Mouse (Mus musculus): ENCODE data around the gene Hoxd3. TPM values are rescaled to one million over a fixed set of nuclear protein-coding genes. Genes with fewer than 3 reads are reported as not detected.

The Hoxd3 gene
- polyA plus RNA-seq, 1 experiment: 0.42 TPM

DNA sequence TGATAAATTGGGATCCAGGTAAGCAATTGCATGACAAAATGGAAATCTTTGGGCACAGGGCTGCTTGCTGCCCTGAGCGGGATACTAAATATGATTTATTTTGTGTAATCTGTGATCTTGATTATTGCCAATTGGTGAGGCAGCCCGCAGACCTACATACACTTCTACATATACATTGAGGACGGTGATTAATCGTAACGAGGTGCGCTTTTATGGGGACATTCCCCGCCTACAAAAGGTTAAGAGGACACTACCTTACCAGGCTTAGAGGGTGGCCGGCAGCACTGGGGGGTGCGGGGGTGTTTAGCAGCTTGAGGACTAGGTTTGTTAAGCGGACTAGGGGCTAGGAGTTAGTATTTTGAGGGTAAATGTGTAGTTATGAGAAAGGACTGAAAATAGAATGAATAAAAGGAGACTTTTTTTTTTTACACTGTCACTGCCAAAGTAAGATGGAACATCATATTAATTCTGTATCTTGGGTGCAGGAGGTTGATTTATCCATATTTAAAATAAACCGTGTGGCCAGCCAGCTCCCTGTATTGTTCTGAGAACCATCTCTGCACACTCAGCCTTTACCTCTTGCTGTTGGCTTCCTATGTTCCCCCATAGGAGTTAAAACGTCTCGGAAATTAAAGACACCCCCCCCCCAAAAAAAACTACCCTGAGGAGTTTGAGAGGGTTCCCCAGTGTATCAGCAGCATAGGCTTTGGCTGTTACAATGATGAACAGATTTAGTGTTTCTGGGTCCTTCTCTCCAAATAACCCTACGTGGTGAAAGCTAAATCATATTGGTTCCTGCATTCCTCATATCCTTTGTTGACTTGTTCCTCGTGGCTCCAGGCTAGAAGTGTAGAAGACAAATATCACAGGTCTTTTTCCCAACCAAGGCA, 25.2 kb downstream of the Hoxd3 start:
- 27% methylated on average over 15 of the region's 15 CpGs for WGBS
- Histone ChIP-seq H3K36me3 (ENCODE audit: control insufficient read depth, insufficient read depth, low read length) (no peaks in the 10 kb centered on the region), H3K27ac (ENCODE audit: insufficient read depth, low read depth, low read length) (no peak overlapping the region), H3K4me3 (ENCODE audit: low read depth, low read length) (no peak overlapping the region), H3K27me3 (ENCODE audit: control insufficient read depth, insufficient read depth, low read length) (peaks cover 79% of the 10 kb centered on the region), H3K4me1 (ENCODE audit: control insufficient read depth, insufficient read depth, insufficient read length, low read length) (peaks cover 2% of the 10 kb centered on the region; the same call in 1 of the 2 replicates)
- TF ChIP-seq CTCF (IDR thresholded peaks at IDR 0.05; ENCODE audit: extremely low read depth, insufficient read length, insufficient replicate concordance, low read depth, low read length) (no peak), POLR2A (IDR thresholded peaks at IDR 0.05; ENCODE audit: low read depth, low read length) (no peak)

DNA sequence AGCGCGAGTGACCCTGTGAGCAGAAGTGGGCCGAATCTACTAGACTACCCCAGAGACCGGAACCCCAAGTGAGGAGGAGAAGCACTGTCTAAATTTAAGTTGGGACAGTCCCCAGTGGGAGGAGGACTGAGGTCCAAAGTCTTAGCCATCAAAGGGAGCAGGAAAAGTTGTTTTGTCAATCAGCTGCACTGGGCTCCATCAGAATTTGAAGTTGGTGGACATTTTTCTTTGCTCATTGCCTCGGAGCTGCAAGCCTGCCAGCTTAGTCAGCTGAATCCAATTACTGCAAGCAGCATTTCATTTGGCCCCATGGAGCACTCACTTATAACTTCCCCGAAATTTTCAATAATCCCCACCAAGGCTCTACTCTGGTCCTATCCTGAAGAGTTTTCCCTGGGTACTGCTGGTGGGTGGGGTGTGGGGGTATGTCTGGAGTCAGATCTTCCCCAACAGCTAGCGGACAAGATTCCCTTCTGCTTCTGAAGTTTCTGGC, 25.9 kb downstream of the Hoxd3 start:
- no peak for TF ChIP-seq CTCF (IDR thresholded peaks at IDR 0.05; ENCODE audit: extremely low read depth, insufficient read length, insufficient replicate concordance, low read depth, low read length)
- TF ChIP-seq POLR2A (IDR thresholded peaks at IDR 0.05; ENCODE audit: low read depth, low read length): no peak
- Histone ChIP-seq H3K36me3 (ENCODE audit: control insufficient read depth, insufficient read depth, low read length) (no peaks in the 10 kb centered on the region), H3K27me3 (ENCODE audit: control insufficient read depth, insufficient read depth, low read length) (peaks cover 74% of the 10 kb centered on the region), H3K4me1 (ENCODE audit: control insufficient read depth, insufficient read depth, insufficient read length, low read length) (peaks cover under 1% of the 10 kb centered on the region; the same call in 1 of the 2 replicates), H3K4me3 (ENCODE audit: low read depth, low read length) (no peak overlapping the region), H3K27ac (ENCODE audit: insufficient read depth, low read depth, low read length) (no peak overlapping the region)
- 32% methylated on average over 7 of the region's 7 CpGs for WGBS

DNA sequence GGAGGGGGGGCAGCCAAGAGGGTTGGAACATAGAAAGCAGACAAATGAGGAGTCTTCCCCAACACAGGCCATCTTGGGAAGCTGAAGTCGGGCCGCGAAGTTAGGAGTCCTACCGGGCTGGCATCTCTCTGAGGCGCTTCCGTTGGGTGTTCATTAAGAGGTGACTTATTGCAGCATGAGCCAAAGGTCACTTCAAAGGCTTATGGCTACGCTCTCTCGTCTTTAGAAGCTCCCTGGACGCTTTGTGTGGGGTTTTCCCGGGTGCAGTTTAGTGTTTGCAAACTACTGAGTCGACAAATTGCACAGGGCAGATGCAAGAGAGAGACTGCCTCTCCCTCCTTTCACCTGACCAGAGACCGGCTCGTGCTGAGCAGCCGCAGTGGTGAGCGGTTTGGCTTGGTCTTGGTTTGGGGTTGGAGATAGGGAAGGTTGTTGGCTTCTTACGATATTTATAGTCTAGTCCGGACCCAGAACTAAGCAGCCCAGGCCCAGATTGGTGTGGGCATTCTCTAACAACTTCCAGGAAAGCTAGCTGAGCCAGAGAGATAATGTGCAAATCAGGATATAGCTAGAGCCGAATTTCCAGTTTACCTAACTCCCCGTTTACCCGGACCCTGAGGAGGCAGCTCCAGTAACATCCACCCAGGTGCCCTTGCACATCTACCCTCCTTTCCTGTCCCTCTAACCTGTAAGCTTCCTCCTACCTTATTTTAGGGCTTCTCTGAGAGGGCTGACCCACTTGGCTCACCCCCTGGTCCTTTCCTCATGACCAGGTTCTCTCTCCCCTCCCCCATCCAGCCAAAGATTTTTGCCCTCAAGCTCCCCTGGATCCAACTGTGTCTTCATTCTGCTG, 27.1 kb downstream of the Hoxd3 start:
- TF ChIP-seq POLR2A (IDR thresholded peaks at IDR 0.05; ENCODE audit: low read depth, low read length): no peak
- no peak for TF ChIP-seq CTCF (IDR thresholded peaks at IDR 0.05; ENCODE audit: extremely low read depth, insufficient read length, insufficient replicate concordance, low read depth, low read length)
- 5% methylated on average over 20 of the region's 20 CpGs for WGBS
- no peaks in the 10 kb centered on the region for H3K36me3 ChIP-seq (ENCODE audit: control insufficient read depth, insufficient read depth, low read length)
- no peak overlapping the region for H3K4me3 ChIP-seq (ENCODE audit: low read depth, low read length)
- no peak overlapping the region for H3K27ac ChIP-seq (ENCODE audit: insufficient read depth, low read depth, low read length)
- no peaks in the 10 kb centered on the region; the same call in 1 of the 2 replicates for H3K4me1 ChIP-seq (ENCODE audit: control insufficient read depth, insufficient read depth, insufficient read length, low read length)
- peaks cover 64% of the 10 kb centered on the region for H3K27me3 ChIP-seq (ENCODE audit: control insufficient read depth, insufficient read depth, low read length)

DNA sequence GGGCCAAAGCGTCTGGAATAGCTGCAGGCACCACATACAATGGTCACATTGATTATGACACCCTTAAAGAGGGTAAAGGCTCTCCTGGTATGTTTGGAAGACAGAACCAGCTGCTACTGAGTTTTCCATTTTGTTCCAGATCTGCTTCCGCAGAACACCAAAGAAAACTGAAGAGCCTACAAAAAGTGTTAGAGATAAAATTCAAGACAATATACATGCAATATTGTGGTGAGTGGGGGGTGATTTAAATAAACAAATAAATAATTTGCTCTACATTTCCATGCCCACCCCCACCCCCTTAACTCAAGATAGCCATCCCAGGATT, 27.7 kb downstream of the Hoxd3 start:
- Histone ChIP-seq H3K4me3 (ENCODE audit: low read depth, low read length) (no peak overlapping the region), H3K4me1 (ENCODE audit: control insufficient read depth, insufficient read depth, insufficient read length, low read length) (no peaks in the 10 kb centered on the region; the same call in 1 of the 2 replicates), H3K27me3 (ENCODE audit: control insufficient read depth, insufficient read depth, low read length) (peaks cover 59% of the 10 kb centered on the region), H3K27ac (ENCODE audit: insufficient read depth, low read depth, low read length) (no peak overlapping the region), H3K36me3 (ENCODE audit: control insufficient read depth, insufficient read depth, low read length) (no peaks in the 10 kb centered on the region)
- 36% methylated on average over 2 of the region's 2 CpGs for WGBS
- TF ChIP-seq POLR2A (IDR thresholded peaks at IDR 0.05; ENCODE audit: low read depth, low read length) (no peak), CTCF (IDR thresholded peaks at IDR 0.05; ENCODE audit: extremely low read depth, insufficient read length, insufficient replicate concordance, low read depth, low read length) (no peak)

DNA sequence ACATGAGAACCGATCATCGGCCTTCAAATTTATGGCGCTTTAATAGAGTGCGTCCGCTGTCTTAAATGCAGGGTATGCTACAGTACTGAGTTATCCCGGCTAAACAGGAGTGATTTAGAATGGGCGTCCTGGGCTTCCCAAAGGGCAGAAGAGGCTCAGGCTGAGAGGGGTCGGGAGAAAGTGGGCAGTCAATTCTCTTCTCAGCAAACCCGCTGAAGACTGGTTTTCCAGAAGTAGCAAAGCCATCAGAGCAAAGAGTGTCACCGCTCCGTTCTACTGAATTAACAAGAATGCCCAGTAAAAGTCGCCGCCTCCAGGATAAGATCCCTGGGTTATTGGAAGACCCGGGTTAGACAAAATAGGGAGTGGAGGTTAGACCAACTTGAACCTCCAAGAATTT, 28.1 kb downstream of the Hoxd3 start:
- WGBS: 24% methylated on average over 14 of the region's 14 CpGs
- H3K4me1 ChIP-seq (ENCODE audit: control insufficient read depth, insufficient read depth, insufficient read length, low read length): no peaks in the 10 kb centered on the region; the same call in 1 of the 2 replicates
- no peak overlapping the region for H3K4me3 ChIP-seq (ENCODE audit: low read depth, low read length)
- no peaks in the 10 kb centered on the region for H3K36me3 ChIP-seq (ENCODE audit: control insufficient read depth, insufficient read depth, low read length)
- TF ChIP-seq POLR2A (IDR thresholded peaks at IDR 0.05; ENCODE audit: low read depth, low read length): no peak
- TF ChIP-seq CTCF (IDR thresholded peaks at IDR 0.05; ENCODE audit: extremely low read depth, insufficient read length, insufficient replicate concordance, low read depth, low read length): no peak
- no peak overlapping the region for H3K27ac ChIP-seq (ENCODE audit: insufficient read depth, low read depth, low read length)
- peaks cover 55% of the 10 kb centered on the region for H3K27me3 ChIP-seq (ENCODE audit: control insufficient read depth, insufficient read depth, low read length)

DNA sequence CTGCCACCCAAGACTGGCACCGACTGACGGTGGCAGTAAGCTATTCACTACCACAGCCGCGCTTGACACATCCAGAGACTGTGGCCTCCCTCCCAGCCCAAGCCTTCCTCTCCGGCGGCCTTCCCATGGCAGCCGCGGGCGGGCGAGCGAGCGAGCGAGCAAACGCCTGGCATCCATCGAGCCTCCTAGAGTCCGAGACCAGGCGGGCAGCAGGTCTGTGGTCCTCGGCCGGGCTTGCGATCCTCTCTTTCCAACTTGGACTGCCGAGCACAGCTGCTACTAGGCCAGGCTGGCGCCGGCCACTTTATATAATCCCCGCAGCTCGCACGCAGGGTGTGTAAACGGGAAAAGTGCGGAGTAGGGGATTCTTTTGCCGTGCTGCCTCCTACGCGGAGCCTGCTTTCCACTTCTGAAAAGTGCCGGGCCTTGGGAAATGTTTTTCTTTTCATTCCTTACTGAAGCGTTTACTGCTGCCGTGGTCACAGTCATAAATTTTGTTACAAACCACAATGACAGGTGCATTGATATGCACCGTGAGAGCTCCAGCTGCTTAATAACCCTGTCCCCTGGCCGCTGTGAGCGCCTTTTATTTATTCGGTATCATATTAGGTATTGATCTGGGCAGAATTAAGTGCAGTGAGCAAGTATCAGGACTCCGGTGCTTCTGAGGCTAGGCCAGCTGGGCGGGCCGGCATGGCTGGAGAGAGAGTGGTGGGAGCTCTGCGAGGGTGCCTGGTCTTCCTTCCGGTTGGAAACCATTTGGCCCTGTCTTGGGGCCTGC, 28.8 kb downstream of the Hoxd3 start:
- no peak overlapping the region for H3K4me3 ChIP-seq (ENCODE audit: low read depth, low read length)
- TF ChIP-seq POLR2A (IDR thresholded peaks at IDR 0.05; ENCODE audit: low read depth, low read length) (no peak), CTCF (IDR thresholded peaks at IDR 0.05; ENCODE audit: extremely low read depth, insufficient read length, insufficient replicate concordance, low read depth, low read length) (no peak)
- H3K27me3 ChIP-seq (ENCODE audit: control insufficient read depth, insufficient read depth, low read length): peaks cover 53% of the 10 kb centered on the region

More for the DNA sequence above, 28.8 kb downstream of the Hoxd3 start:
- H3K27ac ChIP-seq (ENCODE audit: insufficient read depth, low read depth, low read length): no peak overlapping the region
- WGBS: 12% methylated on average over 43 of the region's 43 CpGs
- no peaks in the 10 kb centered on the region for H3K36me3 ChIP-seq (ENCODE audit: control insufficient read depth, insufficient read depth, low read length)
- H3K4me1 ChIP-seq (ENCODE audit: control insufficient read depth, insufficient read depth, insufficient read length, low read length): no peaks in the 10 kb centered on the region; the same call in 1 of the 2 replicates

All from small intestine, adult 2 months (tissue).